Mouse (Mus musculus): ENCODE measurements around the gene Rai14. TPM values are rescaled to one million over a fixed set of nuclear protein-coding genes. Genes with fewer than 3 reads are reported as not detected.

The Rai14 gene
- polyA plus RNA-seq, 1 experiment from 2014 or later = 4.8 TPM

DNA sequence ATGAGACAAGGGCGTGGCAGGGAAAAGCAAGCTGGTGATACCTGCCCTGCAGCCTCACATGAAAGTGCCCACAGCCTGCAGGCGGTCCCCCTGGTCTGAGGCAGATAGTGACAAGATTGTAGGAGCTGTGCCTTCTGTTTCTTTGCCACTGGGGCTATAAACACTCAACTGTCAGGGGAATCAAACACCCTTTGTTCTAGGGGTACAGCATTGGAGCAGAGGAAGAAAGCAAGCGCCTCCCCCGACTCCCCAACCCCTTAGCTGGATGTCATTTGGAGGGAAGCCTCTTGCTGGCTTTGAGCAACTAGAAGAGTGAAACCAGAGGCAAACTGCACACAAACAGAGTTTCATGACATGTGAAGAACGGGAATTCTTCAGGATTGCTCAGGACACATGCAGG, 8.7 kb downstream of the Rai14 start:
- no peak for ATAC-seq
- no peaks in the 10 kb centered on the region for H3K4me1 ChIP-seq (ENCODE audit: insufficient read depth)
- no peak for DNase-seq
- TF ChIP-seq CTCF (IDR thresholded peaks at IDR 0.05; ENCODE audit: low read depth) (no peak), EP300 (IDR thresholded peaks at IDR 0.05; ENCODE audit: low read depth) (no peak)
- H3K27me3 ChIP-seq (ENCODE audit: insufficient read depth, low read length) = no peaks in the 10 kb centered on the region
- no peak overlapping the region for H3K4me2 ChIP-seq (ENCODE audit: low read depth, low read length)
- no peak overlapping the region for H3K27ac ChIP-seq (ENCODE audit: low read depth)
- 73% methylated on average over 5 of the region's 5 CpGs for WGBS (ENCODE audit: insufficient replicate concordance)
- H3K9ac ChIP-seq (replicated peaks) = no peak overlapping the region
- no peak overlapping the region for H3K4me3 ChIP-seq (ENCODE audit: low read depth, low read length)
- no peaks in the 10 kb centered on the region for H3K9me3 ChIP-seq (ENCODE audit: low read length)
- no peaks in the 10 kb centered on the region for H3K36me3 ChIP-seq (replicated peaks; ENCODE audit: insufficient read depth, low read length)

DNA sequence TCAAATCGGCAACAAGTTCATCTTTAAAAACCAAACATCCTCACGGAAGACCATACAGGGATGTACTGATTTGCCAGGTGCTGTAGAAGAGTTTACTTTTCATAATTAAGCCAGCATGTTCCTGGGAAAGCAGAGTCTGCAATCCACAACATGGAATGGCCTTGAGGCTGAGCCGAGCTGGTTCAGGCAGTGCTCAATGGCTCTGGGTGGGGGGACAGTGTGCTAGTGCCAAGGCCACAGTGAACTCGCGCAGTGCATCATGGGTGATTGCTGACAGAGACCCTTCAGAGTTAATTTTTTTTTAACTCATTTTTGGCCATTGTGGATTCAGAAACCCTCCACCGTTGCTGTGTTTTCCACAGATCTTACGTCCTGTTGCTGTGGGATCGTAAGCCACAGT, 10.1 kb downstream of the Rai14 start:
- Histone ChIP-seq H3K36me3 (replicated peaks; ENCODE audit: insufficient read depth, low read length) (no peaks in the 10 kb centered on the region), H3K4me2 (ENCODE audit: low read depth, low read length) (no peak overlapping the region), H3K4me3 (ENCODE audit: low read depth, low read length) (no peak overlapping the region), H3K9me3 (ENCODE audit: low read length) (no peaks in the 10 kb centered on the region), H3K27ac (ENCODE audit: low read depth) (no peak overlapping the region), H3K4me1 (ENCODE audit: insufficient read depth) (peaks cover 6% of the 10 kb centered on the region; the same call in 1 of the 2 replicates), H3K9ac (replicated peaks) (no peak overlapping the region), H3K27me3 (ENCODE audit: insufficient read depth, low read length) (no peaks in the 10 kb centered on the region)
- DNase-seq = no peak
- no peak for ATAC-seq
- no peak for TF ChIP-seq EP300 (IDR thresholded peaks at IDR 0.05; ENCODE audit: low read depth)
- TF ChIP-seq CTCF (IDR thresholded peaks at IDR 0.05; ENCODE audit: low read depth) = no peak
- WGBS (ENCODE audit: insufficient replicate concordance) = 83% methylated on average over 8 of the region's 8 CpGs

GRCm38 (mm10) chr15:10701571-10701970, 12.9 kb downstream of the Rai14 start:
- peaks cover 8% of the 10 kb centered on the region for H3K4me1 ChIP-seq (ENCODE audit: insufficient read depth)
- no peaks in the 10 kb centered on the region for H3K9me3 ChIP-seq (ENCODE audit: low read length)
- WGBS (ENCODE audit: insufficient replicate concordance) = 66% methylated on average over 5 of the region's 5 CpGs
- H3K27me3 ChIP-seq (ENCODE audit: insufficient read depth, low read length) = no peaks in the 10 kb centered on the region
- no peak overlapping the region for H3K4me3 ChIP-seq (ENCODE audit: low read depth, low read length)
- DNase-seq = no peak
- TF ChIP-seq CTCF (IDR thresholded peaks at IDR 0.05; ENCODE audit: low read depth) = no peak
- no peak for TF ChIP-seq EP300 (IDR thresholded peaks at IDR 0.05; ENCODE audit: low read depth)
- H3K4me2 ChIP-seq (ENCODE audit: low read depth, low read length) = no peak overlapping the region
- no peak overlapping the region for H3K9ac ChIP-seq (replicated peaks)
- no peak overlapping the region for H3K27ac ChIP-seq (ENCODE audit: low read depth)
- no peak for ATAC-seq
- H3K36me3 ChIP-seq (replicated peaks; ENCODE audit: insufficient read depth, low read length) = no peaks in the 10 kb centered on the region

GRCm38 (mm10) chr15:10700891-10701466, 13.4 kb downstream of the Rai14 start:
- 0 out of 2 replicates have a peak overlapping the region, but pooled peaks have one; percentile 16 for H3K27ac ChIP-seq (ENCODE audit: low read depth)

GRCm38 (mm10) chr15:10696478-10697234, 17.8 kb downstream of the Rai14 start:
- H3K4me2 ChIP-seq (ENCODE audit: low read depth, low read length) = no peak overlapping the region
- DNase-seq = no peak
- H3K36me3 ChIP-seq (replicated peaks; ENCODE audit: insufficient read depth, low read length) = no peaks in the 10 kb centered on the region
- peaks cover 13% of the 10 kb centered on the region for H3K4me1 ChIP-seq (ENCODE audit: insufficient read depth)
- H3K9me3 ChIP-seq (ENCODE audit: low read length) = no peaks in the 10 kb centered on the region
- no peak overlapping the region for H3K9ac ChIP-seq (replicated peaks)
- WGBS (ENCODE audit: insufficient replicate concordance) = 59% methylated on average over 8 of the region's 8 CpGs
- H3K27me3 ChIP-seq (ENCODE audit: insufficient read depth, low read length) = no peaks in the 10 kb centered on the region
- no peak overlapping the region for H3K4me3 ChIP-seq (ENCODE audit: low read depth, low read length)
- TF ChIP-seq CTCF (IDR thresholded peaks at IDR 0.05; ENCODE audit: low read depth) = no peak
- TF ChIP-seq EP300 (IDR thresholded peaks at IDR 0.05; ENCODE audit: low read depth) = no peak
- ATAC-seq = peak; percentile 47; the same call in 1 of the 2 replicates
- H3K27ac ChIP-seq (ENCODE audit: low read depth) = peak overlapping the region; percentile 5; the same call in 1 of the 2 replicates

More at GRCm38 (mm10) chr15:10700891-10701466, 13.4 kb downstream of the Rai14 start:
- no peak for TF ChIP-seq CTCF (IDR thresholded peaks at IDR 0.05; ENCODE audit: low read depth)
- no peak for TF ChIP-seq EP300 (IDR thresholded peaks at IDR 0.05; ENCODE audit: low read depth)
- H3K4me1 ChIP-seq (ENCODE audit: insufficient read depth) = peaks cover 10% of the 10 kb centered on the region
- ATAC-seq (peak; percentile 77), DNase-seq (no peak)
- no peak overlapping the region for H3K9ac ChIP-seq (replicated peaks)
- H3K27me3 ChIP-seq (ENCODE audit: insufficient read depth, low read length) = no peaks in the 10 kb centered on the region
- WGBS (ENCODE audit: insufficient replicate concordance) = 63% methylated on average over 9 of the region's 9 CpGs
- no peaks in the 10 kb centered on the region for H3K9me3 ChIP-seq (ENCODE audit: low read length)
- no peak overlapping the region for H3K4me2 ChIP-seq (ENCODE audit: low read depth, low read length)
- H3K36me3 ChIP-seq (replicated peaks; ENCODE audit: insufficient read depth, low read length) = no peaks in the 10 kb centered on the region
- H3K4me3 ChIP-seq (ENCODE audit: low read depth, low read length) = no peak overlapping the region

DNA sequence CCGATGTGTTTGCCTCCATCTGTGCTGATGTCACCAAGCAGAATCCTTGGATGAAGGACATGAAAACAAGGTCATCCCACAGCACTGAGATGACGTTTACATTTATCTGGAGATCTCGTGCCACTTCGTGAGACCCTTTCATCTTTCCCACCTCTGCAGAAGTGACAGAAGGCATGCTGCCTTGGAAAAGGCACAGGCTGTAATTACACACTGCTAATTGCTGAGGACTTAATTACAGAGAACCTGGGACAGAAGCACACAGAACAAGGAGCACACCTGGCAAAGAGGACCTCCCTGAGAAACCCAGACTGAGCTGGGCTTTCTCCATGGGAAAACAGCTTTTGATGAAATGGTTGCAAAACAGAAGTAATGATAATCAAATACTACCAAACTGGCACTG, 21.8 kb downstream of the Rai14 start:
- H3K9ac ChIP-seq (replicated peaks) = no peak overlapping the region
- no peaks in the 10 kb centered on the region for H3K36me3 ChIP-seq (replicated peaks; ENCODE audit: insufficient read depth, low read length)
- H3K9me3 ChIP-seq (ENCODE audit: low read length) = no peaks in the 10 kb centered on the region
- no peaks in the 10 kb centered on the region for H3K27me3 ChIP-seq (ENCODE audit: insufficient read depth, low read length)
- no peak overlapping the region for H3K4me3 ChIP-seq (ENCODE audit: low read depth, low read length)
- TF ChIP-seq CTCF (IDR thresholded peaks at IDR 0.05; ENCODE audit: low read depth) = no peak
- H3K4me1 ChIP-seq (ENCODE audit: insufficient read depth) = peaks cover 17% of the 10 kb centered on the region
- no peak for DNase-seq
- WGBS (ENCODE audit: insufficient replicate concordance) = 60% methylated on average over 4 of the region's 4 CpGs
- no peak for ATAC-seq
- H3K27ac ChIP-seq (ENCODE audit: low read depth) = no peak overlapping the region
- H3K4me2 ChIP-seq (ENCODE audit: low read depth, low read length) = no peak overlapping the region

Data from liver, postnatal 0 days (tissue).